27 mouse cellular contexts compared by ENCODE assay signal in genomic region chr11:36351341-36351740, GRCm38 (mm10).
"Had no signal": no experiment of that assay in that cellular context is flagged by ENCODE, and none has a peak within 500 bp of the region (broad histone marks: within the 10 kb centered on the region; RNA-seq: fewer than 3 reads in every experiment).

No protein-coding gene starts in this region.

- DNase-seq: gastrocnemius, postnatal 14 days; gastrocnemius, postnatal 36 days; heart, adult 11 months; heart, adult 2 months; heart, postnatal 14 days; heart, postnatal 36 days; kidney, adult 11 months; kidney, adult 2 months; kidney, adult 9 months; kidney, postnatal 14 days; kidney, postnatal 36 days; layer of hippocampus, adult 9-11 months; layer of hippocampus, postnatal 36 days; left cerebral cortex, postnatal 4 days had no signal

- H3K4me2 ChIP-seq: heart, embryonic 11.5 days; heart, embryonic 13.5 days; heart, embryonic 15.5 days; hindbrain, embryonic 13.5 days; hindbrain, embryonic 15.5 days; kidney, embryonic 15.5 days; limb, embryonic 13.5 days; limb, embryonic 15.5 days; liver, embryonic 12.5 days had no signal

- H3K36me3 ChIP-seq: heart, embryonic 13.5 days; heart, embryonic 15.5 days; hindbrain, embryonic 13.5 days; hindbrain, embryonic 15.5 days; kidney, embryonic 15.5 days; limb, embryonic 13.5 days; limb, embryonic 15.5 days; liver, embryonic 12.5 days had no signal

- H3K9ac ChIP-seq: heart, embryonic 13.5 days; heart, embryonic 15.5 days; hindbrain, embryonic 13.5 days; hindbrain, embryonic 15.5 days; kidney, embryonic 15.5 days; limb, embryonic 13.5 days; limb, embryonic 15.5 days; liver, embryonic 12.5 days; liver, embryonic 14.5 days had no signal

- H3K4me1 ChIP-seq: heart, embryonic 15.5 days; kidney, embryonic 15.5 days; limb, embryonic 13.5 days; limb, embryonic 15.5 days; liver, embryonic 12.5 days had no signal

- ATAC-seq: hindbrain, postnatal 0 days; intestine, embryonic 16.5 days; liver, embryonic 12.5 days had no signal

- H3K27me3 ChIP-seq: heart, embryonic 13.5 days; heart, embryonic 15.5 days; hindbrain, embryonic 13.5 days; hindbrain, embryonic 15.5 days; kidney, embryonic 15.5 days; limb, embryonic 13.5 days; limb, embryonic 15.5 days; liver, embryonic 12.5 days had no signal

- H3K9me3 ChIP-seq: heart, embryonic 13.5 days; heart, embryonic 15.5 days; hindbrain, embryonic 13.5 days; hindbrain, embryonic 15.5 days; kidney, embryonic 15.5 days; limb, embryonic 13.5 days; limb, embryonic 15.5 days; liver, embryonic 12.5 days had no signal

- H3K27ac ChIP-seq: heart, adult 2 months; heart, embryonic 13.5 days; heart, embryonic 15.5 days; hindbrain, embryonic 13.5 days; hindbrain, embryonic 15.5 days; hindbrain, postnatal 0 days; kidney, embryonic 15.5 days; kidney, postnatal 0 days; limb, embryonic 13.5 days; limb, embryonic 15.5 days; liver, embryonic 12.5 days; liver, embryonic 14.5 days had no signal

- H3K4me3 ChIP-seq: heart, adult 2 months; heart, embryonic 13.5 days; heart, embryonic 15.5 days; hindbrain, embryonic 13.5 days; hindbrain, embryonic 15.5 days; kidney, embryonic 15.5 days; limb, embryonic 13.5 days; limb, embryonic 15.5 days; liver, embryonic 12.5 days had no signal
